Comparison of ENCODE assay signal across 8 mouse cellular contexts in the genomic region with DNA sequence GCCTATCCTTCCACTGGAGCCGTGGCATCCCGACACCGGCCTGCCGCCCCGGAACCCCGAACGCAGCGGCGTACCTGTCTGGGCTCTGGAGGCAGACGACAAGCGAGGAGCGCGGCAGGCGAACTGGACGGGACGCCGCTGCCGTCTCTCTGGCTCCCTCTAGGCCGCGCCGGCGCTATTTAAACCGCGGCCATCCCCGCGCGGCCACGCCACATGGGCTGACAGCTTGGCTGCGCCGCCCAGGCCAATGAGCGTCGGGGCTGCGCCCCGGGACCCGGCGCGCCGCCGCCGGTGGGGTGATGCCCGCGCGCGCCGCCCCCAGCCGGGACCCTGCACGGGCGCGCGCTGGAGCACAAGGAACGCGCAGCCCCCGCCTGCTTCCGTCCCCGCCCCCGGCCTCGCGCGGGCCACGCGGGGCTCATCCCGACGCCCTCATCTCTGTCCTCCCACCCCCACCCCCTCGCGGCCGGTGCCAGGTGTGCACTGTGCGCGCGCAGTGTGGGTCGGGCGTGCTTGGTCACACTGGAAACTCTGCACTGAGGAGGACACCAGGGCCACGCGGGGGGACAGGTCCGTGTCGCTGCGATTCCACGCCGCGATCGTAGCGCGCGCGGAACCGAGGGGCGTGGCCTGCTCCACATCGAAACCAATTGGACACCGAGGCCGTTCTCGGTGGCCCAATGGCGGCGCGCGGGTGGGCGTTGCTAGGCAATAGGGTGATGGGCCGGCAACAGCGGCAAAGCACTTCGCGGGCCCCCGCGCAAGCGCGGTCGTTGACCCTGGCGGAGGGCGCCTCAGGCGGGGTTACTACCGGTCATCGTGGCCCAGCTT. TPM values are rescaled to one million over a fixed set of nuclear protein-coding genes. Genes with fewer than 3 reads are reported as not detected.
A peak's percentile ranks its signal among the peaks of the same experiment; 100 is the strongest.
DNase-seq lines count a peak whose midpoint lies in the region; ATAC-seq and TF ChIP-seq lines count a peak whose summit lies in the region.

A gene (minus strand): TSS at position 592 of the 831 bp plus-strand sequence.

- H3K4me3 ChIP-seq in hindbrain, embryonic 14.5 days (replicated peaks; ENCODE audit: low read length), result peak within 1 kb of the TSS; percentile 82

- peak; percentile 64 for DNase-seq in Patski (ENCODE audit: low read depth, low spot score)
- peak; percentile 99 for DNase-seq in cerebellum, postnatal 14 days
- peak; percentile 95 to 97 for DNase-seq in frontal cortex, postnatal 25 days (ENCODE audit: low spot score in 2 of 2)
- DNase-seq in hindbrain, embryonic 14.5 days (ENCODE audit: low spot score), result peak; percentile 97
- peak; percentile 98 for DNase-seq in layer of hippocampus, postnatal 36 days
- DNase-seq in lung, postnatal 36 days, result peak; percentile 97
- DNase-seq in retina, postnatal 1 day, result peak; percentile 99
- peak; percentile 92 to 93 for DNase-seq in urinary bladder, adult 18-20 months (ENCODE audit: low spot score in 2 of 2)

- H3K9ac ChIP-seq in hindbrain, embryonic 14.5 days, result peak within 1 kb of the TSS; percentile 93

- H3K4me1 ChIP-seq in hindbrain, embryonic 14.5 days (replicated peaks; ENCODE audit: control insufficient read depth, insufficient read depth, low read length), result peaks cover 35% of the 10 kb centered on the region

- in situ Hi-C loops in Patski (cut with MboI; ENCODE audit: low pct_unique_long_range_greater_than_20kb), result no loop called here

- peaks cover 35% of the 10 kb centered on the region for H3K36me3 ChIP-seq in hindbrain, embryonic 14.5 days (replicated peaks; ENCODE audit: control insufficient read depth, insufficient read depth)

- ATAC-seq in Patski, result peak; percentile 74
- ATAC-seq in hindbrain, embryonic 14.5 days (ENCODE audit: low FRiP score), result peak; percentile 90

- peak within 1 kb of the TSS; percentile 95 for H3K4me2 ChIP-seq in hindbrain, embryonic 14.5 days (replicated peaks)

- WGBS in hindbrain, embryonic 14.5 days, result under 1% methylated on average over 105 of the region's 109 CpGs

- CTCF ChIA-PET in Patski (lab: Charles Lee), result interaction anchor here (0.9 to 3.8 kb wide), 4 partner anchors 25 to 229 kb away, joined by 3 to 15 read pairs (median 4); no protein-coding TSS in a partner anchor

- no peaks in the 10 kb centered on the region for H3K9me3 ChIP-seq in hindbrain, embryonic 14.5 days (ENCODE audit: control insufficient read depth, low read length)

- TF ChIP-seq CTCF in Patski (IDR thresholded peaks at IDR 0.05), result no peak

- peak within 1 kb of the TSS; percentile 98 for H3K27ac ChIP-seq in hindbrain, embryonic 14.5 days

- no peaks in the 10 kb centered on the region for H3K27me3 ChIP-seq in Patski
- H3K27me3 ChIP-seq in hindbrain, embryonic 14.5 days (ENCODE audit: control insufficient read depth, insufficient read depth, low read length), result no peaks in the 10 kb centered on the region

- POLR2A ChIA-PET in Patski (lab: Charles Lee), result interaction anchor here (1.0 to 2.5 kb wide), 7 partner anchors 9 to 48 kb away, joined by 3 to 9 read pairs (median 4); no protein-coding TSS in a partner anchor

RNA-seq across cellular contexts. Expression of the gene that starts here (rescaled TPM):
- polyA plus RNA-seq in Patski (2021), result 139 TPM
- polyA plus RNA-seq in hindbrain, embryonic 14.5 days (2014; fragmentation: Nextera tagmentation; extraction: Ambion mirVana), result 119 and 135 TPM in 2 replicates
- 100 to 1,000 TPM; 173 to 191 TPM for total RNA-seq in layer of hippocampus, postnatal 36 days (2021)

Comparison
In these comparisons a context has a peak if more than half of its experiments do, and no peak if none do; other contexts are left out.
1. Peak in every context shown above with its lines: DNase-seq, ATAC-seq, H3K4me3 ChIP-seq and H3K27ac ChIP-seq.